Mouse (Mus musculus) erythroblast, embryonic 14.5 days (primary cell): ENCODE data around the gene Maml3. TPM values are rescaled to one million over a fixed set of nuclear protein-coding genes. Genes with fewer than 3 reads are reported as not detected.

Experiments
- H3K27me3 ChIP-seq: 2 replicates; pipeline ENCODE4 v1.6.1; 2012; ENCODE audit warnings: inconsistent platforms; ENCODE audit not compliant: control insufficient read depth
- H3K36me3 ChIP-seq: 2 replicates; pipeline ENCODE4 v1.6.1; 2012; ENCODE audit warnings: mild to moderate bottlenecking, inconsistent platforms; ENCODE audit not compliant: control insufficient read depth
- H3K4me1 ChIP-seq: 2 replicates; pipeline ENCODE4 v1.6.1; 2012; ENCODE audit warnings: inconsistent platforms; ENCODE audit not compliant: control insufficient read depth
- H3K4me3 ChIP-seq: replicated peaks from 2 replicates; pipeline ENCODE3; 2012; ENCODE audit warnings: moderate library complexity, mild to moderate bottlenecking, inconsistent platforms
- H3K9me3 ChIP-seq: 2 replicates; pipeline ENCODE4 v1.6.1; 2012; ENCODE audit warnings: low read length, inconsistent platforms, mixed read lengths; ENCODE audit not compliant: control insufficient read depth
- GATA1 ChIP-seq: IDR thresholded peaks from 2 replicates; pipeline ENCODE4 v1.6.1; 2012; ENCODE audit warnings: low read length, inconsistent platforms, mixed read lengths
- TAL1 ChIP-seq: IDR thresholded peaks from 3 replicates; pipeline ENCODE4 v1.6.1; 2012; ENCODE audit warnings: low read length, inconsistent platforms, mixed read lengths
- polyA plus RNA-seq: library from polyadenylated mRNA; stranded (reverse); fragments of >175 nt; gene quantifications from 2 replicates; pipeline ENCODE4 v1.2.3, GENCODE M21; 2012

Gene Maml3
- polyA plus RNA-seq, 1 experiment: 0.04 TPM

- no peak overlapping the region for H3K4me3 ChIP-seq
- no peaks in the 10 kb centered on the region for H3K36me3 ChIP-seq
- no peaks in the 10 kb centered on the region for H3K4me1 ChIP-seq
- H3K27me3 ChIP-seq: no peaks in the 10 kb centered on the region
- TF ChIP-seq TAL1 (no peak), GATA1 (no peak)
- H3K9me3 ChIP-seq: no peaks in the 10 kb centered on the region
Measured at GRCm38 (mm10) chr3:51851596-51851995, 253.3 kb downstream of the Maml3 start.

GRCm38 (mm10) chr3:51849462-51849861 is 255.4 kb downstream of the Maml3 start:
- Histone ChIP-seq H3K4me3 (no peak overlapping the region), H3K9me3 (no peaks in the 10 kb centered on the region), H3K4me1 (no peaks in the 10 kb centered on the region), H3K27me3 (no peaks in the 10 kb centered on the region), H3K36me3 (no peaks in the 10 kb centered on the region)
- no peak for TF ChIP-seq GATA1
- TF ChIP-seq TAL1: no peak

- no peak overlapping the region for H3K4me3 ChIP-seq
- TF ChIP-seq TAL1 (no peak), GATA1 (no peak)
- no peaks in the 10 kb centered on the region for H3K27me3 ChIP-seq
- no peaks in the 10 kb centered on the region for H3K36me3 ChIP-seq
- no peaks in the 10 kb centered on the region for H3K4me1 ChIP-seq
- H3K9me3 ChIP-seq: no peaks in the 10 kb centered on the region
Measured at GRCm38 (mm10) chr3:51847262-51847661, 257.6 kb downstream of the Maml3 start.

DNA sequence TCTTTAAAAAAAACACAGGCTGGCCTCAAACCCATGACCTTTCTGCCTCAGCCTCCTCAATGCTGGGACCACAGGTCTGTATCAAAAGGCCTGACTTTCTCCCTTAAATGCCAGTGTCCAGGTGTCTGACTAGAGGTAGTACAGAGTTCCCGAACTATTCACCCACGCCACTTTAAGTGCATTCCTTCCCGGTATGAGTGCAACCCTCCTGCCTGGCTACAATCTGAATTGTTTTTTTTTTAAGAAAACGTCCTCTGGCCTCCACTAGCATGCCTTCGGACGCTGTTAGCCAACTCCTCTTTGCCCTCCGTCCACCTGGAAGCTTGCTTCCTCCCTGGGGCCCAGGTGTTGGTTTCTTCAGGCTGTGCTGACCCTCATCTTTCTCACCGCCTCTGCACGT is 260.6 kb downstream of the Maml3 start:
- no peaks in the 10 kb centered on the region for H3K9me3 ChIP-seq
- no peaks in the 10 kb centered on the region for H3K4me1 ChIP-seq

DNA sequence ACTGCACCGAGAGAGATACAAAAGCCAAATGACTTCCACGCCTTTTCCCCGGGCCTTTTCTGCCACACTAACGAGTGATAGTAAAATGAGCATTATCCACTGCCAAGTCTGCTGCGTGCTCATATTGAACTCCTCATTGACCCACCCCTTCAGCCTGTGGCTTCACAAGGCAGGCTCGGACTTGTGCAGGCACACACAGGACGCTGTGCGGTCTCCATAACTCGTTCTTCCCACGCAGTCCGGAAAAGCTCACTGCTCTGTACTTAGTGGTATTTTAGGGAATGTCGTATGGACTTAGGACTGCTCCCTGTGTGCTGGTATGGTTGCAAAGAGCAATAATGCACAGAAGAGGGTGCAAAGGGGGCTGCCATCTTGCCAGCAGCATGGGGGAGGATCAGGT is 262.7 kb downstream of the Maml3 start:
- no peak overlapping the region for H3K4me3 ChIP-seq
- no peaks in the 10 kb centered on the region for H3K27me3 ChIP-seq
- no peaks in the 10 kb centered on the region for H3K9me3 ChIP-seq
- H3K36me3 ChIP-seq: no peaks in the 10 kb centered on the region
- no peaks in the 10 kb centered on the region for H3K4me1 ChIP-seq
- TF ChIP-seq TAL1 (no peak), GATA1 (no peak)

More for the DNA sequence above, 260.6 kb downstream of the Maml3 start:
- Histone ChIP-seq H3K4me3 (no peak overlapping the region), H3K36me3 (no peaks in the 10 kb centered on the region), H3K27me3 (no peaks in the 10 kb centered on the region)
- no peak for TF ChIP-seq TAL1
- TF ChIP-seq GATA1: no peak

DNA sequence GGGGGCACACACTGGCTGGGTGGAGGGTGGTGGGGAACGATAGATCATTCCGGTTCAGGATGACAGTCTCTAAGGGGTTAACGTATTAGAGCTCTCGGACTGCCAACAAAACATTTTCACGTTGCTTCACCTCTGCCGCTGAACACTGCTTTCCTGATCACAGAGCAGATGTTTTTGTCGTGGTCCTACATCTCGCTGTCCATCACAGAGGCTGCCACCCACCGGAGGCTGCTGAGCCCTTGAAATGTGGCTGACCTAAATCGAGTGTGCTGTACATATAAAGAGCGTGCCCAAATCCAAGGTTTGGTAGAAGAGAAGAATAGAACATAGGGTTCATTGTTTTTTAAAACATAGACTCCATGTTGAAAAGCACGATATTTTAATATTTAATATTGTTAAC is 263.3 kb downstream of the Maml3 start:
- TF ChIP-seq GATA1 (no peak), TAL1 (no peak)
- no peaks in the 10 kb centered on the region for H3K27me3 ChIP-seq
- no peaks in the 10 kb centered on the region for H3K9me3 ChIP-seq
- no peaks in the 10 kb centered on the region for H3K36me3 ChIP-seq
- H3K4me3 ChIP-seq: no peak overlapping the region
- H3K4me1 ChIP-seq: no peaks in the 10 kb centered on the region

- no peaks in the 10 kb centered on the region for H3K36me3 ChIP-seq
Measured at GRCm38 (mm10) chr3:51841177-51841576, 263.7 kb downstream of the Maml3 start.

DNA sequence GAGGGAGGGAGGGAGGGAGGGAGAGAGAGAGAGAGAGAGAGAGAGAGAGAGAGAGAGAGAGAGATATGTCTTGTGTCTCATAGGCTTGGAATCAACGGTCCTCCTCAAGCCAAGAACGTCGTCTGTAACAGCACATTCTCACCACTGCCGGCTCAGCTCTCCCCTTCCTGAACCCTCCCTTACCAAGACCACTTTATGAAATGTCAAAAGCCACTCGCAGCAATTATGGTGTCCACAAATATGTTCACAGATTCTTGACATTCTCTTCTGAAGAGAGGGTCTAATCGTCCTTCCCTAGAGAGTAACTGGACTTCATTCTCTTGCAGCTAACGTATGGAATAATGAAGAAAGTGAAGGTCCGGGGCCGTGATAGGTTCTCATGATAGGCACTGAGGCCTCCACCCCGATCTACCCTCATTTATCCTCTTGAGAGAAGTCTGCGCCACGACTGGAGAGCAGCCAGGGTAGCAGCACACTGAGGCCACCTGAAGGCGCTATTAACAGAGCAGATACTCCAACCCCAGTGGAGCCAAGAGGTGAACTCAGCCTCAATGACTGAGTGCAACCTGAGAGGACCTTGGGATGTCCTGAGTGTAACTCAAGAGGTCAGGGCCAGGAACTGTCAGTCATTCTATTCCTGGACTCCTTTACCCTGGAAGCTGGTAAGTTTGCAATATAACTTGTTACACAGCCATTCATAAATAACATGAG is 264.6 kb downstream of the Maml3 start:
- Histone ChIP-seq H3K27me3 (no peaks in the 10 kb centered on the region), H3K4me3 (no peak overlapping the region), H3K9me3 (no peaks in the 10 kb centered on the region), H3K4me1 (no peaks in the 10 kb centered on the region), H3K36me3 (no peaks in the 10 kb centered on the region)
- TF ChIP-seq TAL1 (no peak), GATA1 (no peak)

More at GRCm38 (mm10) chr3:51841177-51841576, 263.7 kb downstream of the Maml3 start:
- TF ChIP-seq TAL1: no peak
- no peak overlapping the region for H3K4me3 ChIP-seq
- no peaks in the 10 kb centered on the region for H3K27me3 ChIP-seq
- H3K4me1 ChIP-seq: no peaks in the 10 kb centered on the region
- no peaks in the 10 kb centered on the region for H3K9me3 ChIP-seq

DNA sequence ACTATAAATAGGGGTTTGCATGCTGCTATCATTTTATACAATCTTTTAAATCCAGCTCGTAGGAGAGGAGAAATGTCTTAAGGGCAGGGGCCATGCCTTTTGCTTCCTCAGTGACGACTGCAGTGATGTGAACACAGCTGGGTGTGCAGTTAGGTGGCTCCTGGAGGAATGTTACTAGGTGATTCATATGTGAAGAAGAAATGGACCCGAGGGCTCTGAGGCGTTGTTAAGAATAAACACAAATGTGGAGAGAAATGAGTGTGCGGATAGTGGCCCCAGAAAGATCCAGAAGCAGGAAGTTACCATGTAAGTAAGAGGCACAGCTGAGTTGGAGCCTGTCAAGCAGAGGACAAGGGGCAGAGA is 265.5 kb downstream of the Maml3 start:
- no peaks in the 10 kb centered on the region for H3K36me3 ChIP-seq
- no peaks in the 10 kb centered on the region for H3K9me3 ChIP-seq
- H3K27me3 ChIP-seq: no peaks in the 10 kb centered on the region
- H3K4me1 ChIP-seq: no peaks in the 10 kb centered on the region
- no peak for TF ChIP-seq TAL1
- no peak for TF ChIP-seq GATA1
- H3K4me3 ChIP-seq: no peak overlapping the region
